Mouse (Mus musculus) hindbrain, embryonic 16.5 days (tissue): ENCODE measurements at regions not wholly inside any gene's neighbourhood (a gene's known extent, or its start where the extent isn't known, plus 50 kb on each side); places are given as distances from the start of the nearest gene placed in this dataset.

Source experiments
- ATAC-seq: fragments of 200-750 bp; cut with Nextera tagmentation; 2 replicates; pipeline ENCODE4 v1.8.0; 2017; ENCODE audit warnings: moderate TSS enrichment, moderate library complexity
- H3K27ac ChIP-seq: fragments of 300-500 bp; sonication (generic); 2 replicates; pipeline ENCODE4 v1.5.1; 2014; ENCODE audit warnings: low read depth, mild to moderate bottlenecking, control low read depth, low read length, moderate library complexity
- H3K27me3 ChIP-seq: fragments of 300-500 bp; sonication (generic); replicated peaks from 2 replicates; pipeline ENCODE4 v1.6.1; 2014; ENCODE audit warnings: low read length; ENCODE audit not compliant: control insufficient read depth, insufficient read depth
- H3K36me3 ChIP-seq: fragments of 300-500 bp; sonication (generic); 2 replicates; pipeline ENCODE4 v1.6.1; 2014; ENCODE audit warnings: mild to moderate bottlenecking, low read length, moderate library complexity, mixed read lengths; ENCODE audit not compliant: control insufficient read depth, insufficient read depth
- H3K4me1 ChIP-seq: fragments of 300-500 bp; sonication (generic); 2 replicates; pipeline ENCODE4 v1.6.1; 2014; ENCODE audit warnings: low read depth, low read length; ENCODE audit not compliant: control insufficient read depth, insufficient read depth
- H3K4me2 ChIP-seq: fragments of 300-500 bp; sonication (generic); 2 replicates; pipeline ENCODE4 v1.6.1; 2014; ENCODE audit warnings: mild to moderate bottlenecking, low read length, control low read depth, moderate library complexity
- H3K4me3 ChIP-seq: fragments of 300-500 bp; sonication (generic); 2 replicates; pipeline ENCODE4 v1.5.1; 2014; ENCODE audit warnings: mild to moderate bottlenecking, low read length, control low read depth, moderate library complexity
- H3K9ac ChIP-seq: fragments of 300-500 bp; sonication (generic); 2 replicates; pipeline ENCODE4 v1.6.1; 2014; ENCODE audit warnings: low read depth, mild to moderate bottlenecking, control low read depth, low read length, moderate library complexity
- H3K9me3 ChIP-seq: fragments of 300-500 bp; sonication (generic); 2 replicates; pipeline ENCODE4 v1.6.1; 2014; ENCODE audit warnings: mild to moderate bottlenecking, low read length, moderate library complexity; ENCODE audit not compliant: control insufficient read depth
- WGBS: fragments of 180-500 bp; shearing (Covaris S2); extraction: QIAGEN DNeasy Blood & Tissue Kit; methylation state at CpG from one replicate; pipeline ENCODE4 v1.1.7; 2014; 5-methylcytosine and 5-hydroxymethylcytosine counted together

DNA sequence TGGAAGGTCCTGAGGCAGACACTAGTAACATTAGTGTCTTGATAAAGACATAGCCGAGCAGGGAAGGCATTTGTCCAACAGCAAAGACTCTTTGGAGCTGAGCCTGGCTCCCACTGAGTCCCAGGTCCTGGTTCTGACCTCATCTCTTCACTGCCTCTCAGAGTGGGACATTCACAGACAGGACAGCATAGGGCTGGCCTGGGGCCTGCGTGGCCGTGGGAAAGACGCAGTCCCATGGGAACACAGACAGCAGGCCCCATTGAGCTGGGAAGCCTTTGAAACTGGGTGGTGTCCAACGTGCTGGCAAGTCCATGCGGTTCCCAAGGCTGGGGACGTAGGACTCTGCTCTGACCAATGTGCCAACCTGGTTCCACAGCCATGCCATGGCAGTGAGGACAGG lies 97.5 kb upstream of the 1700021F07Rik start:
- ATAC-seq, result peak; percentile 59; the same call in 1 of the 2 replicates
- Histone ChIP-seq H3K4me3 (no peak overlapping the region), H3K27ac (no peak overlapping the region), H3K27me3 (no peaks in the 10 kb centered on the region), H3K4me2 (no peak overlapping the region), H3K36me3 (no peaks in the 10 kb centered on the region), H3K4me1 (no peaks in the 10 kb centered on the region; the same call in 1 of the 2 replicates), H3K9me3 (no peaks in the 10 kb centered on the region), H3K9ac (no peak overlapping the region)
- WGBS, result 71% methylated on average over 7 of the region's 7 CpGs

DNA sequence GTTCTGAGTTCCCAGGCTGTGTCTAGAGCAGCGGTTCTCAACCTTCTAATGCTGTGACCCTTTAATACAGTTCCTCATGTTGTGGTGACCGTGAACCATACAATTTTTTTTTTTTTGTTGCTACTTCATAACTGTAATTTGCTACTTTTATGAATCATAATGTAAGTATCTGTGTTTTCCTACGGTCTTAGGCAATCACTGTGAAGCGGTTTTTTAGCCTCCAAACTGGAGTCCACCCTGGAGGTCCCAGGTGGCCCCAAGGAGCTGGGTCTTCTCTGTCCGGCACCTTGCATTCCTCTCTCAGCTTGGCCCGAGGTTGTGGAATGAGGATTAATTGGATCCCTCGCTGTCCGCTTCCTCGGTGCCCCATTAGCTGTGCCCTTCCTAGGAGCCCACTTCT lies 96.6 kb upstream of the 1700021F07Rik start:
- Histone ChIP-seq H3K4me3 (no peak overlapping the region), H3K4me1 (no peaks in the 10 kb centered on the region), H3K9ac (no peak overlapping the region), H3K4me2 (no peak overlapping the region), H3K36me3 (no peaks in the 10 kb centered on the region), H3K9me3 (no peaks in the 10 kb centered on the region), H3K27ac (no peak overlapping the region), H3K27me3 (no peaks in the 10 kb centered on the region)
- 76% methylated on average over 9 of the region's 9 CpGs for WGBS
- no peak for ATAC-seq

DNA sequence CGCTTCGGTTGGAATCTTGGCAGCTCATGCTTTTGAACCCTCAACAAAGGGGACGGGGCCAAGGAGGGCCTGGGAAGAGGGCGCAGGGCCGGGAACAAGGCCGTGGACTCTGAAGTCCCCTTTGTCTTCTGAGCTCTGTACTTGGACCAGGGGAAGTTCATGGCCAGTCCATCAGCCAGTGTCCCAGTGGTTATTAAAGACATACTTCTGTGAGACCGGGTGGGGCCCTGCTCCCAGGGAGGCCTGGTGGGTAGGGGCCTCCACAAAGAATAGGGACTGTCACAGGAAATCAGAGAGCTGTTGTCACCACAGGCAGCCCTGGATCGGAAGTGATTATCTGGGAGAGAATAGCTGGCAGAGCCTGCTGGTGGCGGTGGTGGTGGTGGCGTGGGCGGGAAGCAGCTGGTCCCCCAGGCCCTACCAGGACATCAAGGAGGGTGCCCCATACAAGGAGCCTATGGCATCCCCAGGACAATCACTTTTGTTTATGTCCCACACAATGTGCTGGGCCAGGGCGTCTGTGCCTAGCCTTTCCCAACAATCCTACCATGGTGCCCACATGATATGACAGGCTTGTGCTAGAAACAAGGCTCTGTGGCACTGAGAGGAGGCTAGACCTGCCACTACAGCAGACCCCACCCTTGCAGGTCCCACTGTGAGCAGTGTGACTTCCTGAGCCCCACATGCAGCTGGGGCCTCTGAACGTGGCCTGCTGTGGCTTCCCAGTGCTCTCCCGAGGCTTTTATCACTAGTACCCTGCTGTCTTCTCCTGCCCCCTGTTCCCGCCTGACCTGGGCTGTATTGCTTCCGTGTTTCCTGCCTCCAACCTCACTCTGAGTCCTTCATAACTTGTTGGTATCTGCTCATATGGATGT lies 96.0 kb upstream of the 1700021F07Rik start:
- 51% methylated on average over 16 of the region's 16 CpGs for WGBS
- Histone ChIP-seq H3K4me1 (no peaks in the 10 kb centered on the region), H3K9ac (no peak overlapping the region), H3K27ac (no peak overlapping the region), H3K36me3 (no peaks in the 10 kb centered on the region), H3K9me3 (no peaks in the 10 kb centered on the region), H3K4me3 (no peak overlapping the region), H3K27me3 (no peaks in the 10 kb centered on the region), H3K4me2 (no peak overlapping the region)
- peak; percentile 85 for ATAC-seq

DNA sequence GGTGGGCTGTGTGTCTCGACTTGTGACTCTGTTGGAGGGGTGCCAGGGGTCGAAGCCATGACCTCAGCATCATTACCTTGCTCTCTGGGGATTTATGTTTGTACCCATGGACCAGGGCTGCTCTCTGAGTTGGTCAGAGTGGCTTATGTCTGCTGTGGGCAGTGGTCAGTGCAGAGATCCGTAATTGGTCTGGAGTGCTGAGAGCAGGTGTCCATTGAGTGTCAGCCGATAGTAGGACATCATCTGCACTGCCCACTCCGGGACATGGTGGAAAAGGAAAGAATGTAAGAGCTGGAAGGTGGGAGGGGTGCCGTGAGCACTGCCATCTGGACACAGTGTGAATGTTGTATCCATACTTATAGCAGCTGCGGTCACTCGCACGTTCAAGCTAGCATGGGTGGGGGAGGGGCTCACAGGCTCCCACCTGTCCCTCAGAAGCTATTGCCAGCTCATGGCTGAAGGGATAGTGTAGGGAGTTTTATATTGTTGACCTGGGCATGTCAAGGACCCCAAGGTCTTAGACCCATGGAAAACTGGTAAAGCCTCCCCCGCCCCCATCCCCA lies 94.4 kb upstream of the 1700021F07Rik start:
- no peak overlapping the region for H3K9ac ChIP-seq
- H3K4me3 ChIP-seq, result no peak overlapping the region
- H3K36me3 ChIP-seq, result no peaks in the 10 kb centered on the region
- 70% methylated on average over 10 of the region's 10 CpGs for WGBS
- no peaks in the 10 kb centered on the region for H3K9me3 ChIP-seq
- no peaks in the 10 kb centered on the region for H3K4me1 ChIP-seq
- no peak overlapping the region for H3K27ac ChIP-seq
- H3K4me2 ChIP-seq, result no peak overlapping the region
- no peaks in the 10 kb centered on the region for H3K27me3 ChIP-seq
- 0 out of 2 replicates have a peak, but pooled peaks have one; percentile 16 for ATAC-seq

DNA sequence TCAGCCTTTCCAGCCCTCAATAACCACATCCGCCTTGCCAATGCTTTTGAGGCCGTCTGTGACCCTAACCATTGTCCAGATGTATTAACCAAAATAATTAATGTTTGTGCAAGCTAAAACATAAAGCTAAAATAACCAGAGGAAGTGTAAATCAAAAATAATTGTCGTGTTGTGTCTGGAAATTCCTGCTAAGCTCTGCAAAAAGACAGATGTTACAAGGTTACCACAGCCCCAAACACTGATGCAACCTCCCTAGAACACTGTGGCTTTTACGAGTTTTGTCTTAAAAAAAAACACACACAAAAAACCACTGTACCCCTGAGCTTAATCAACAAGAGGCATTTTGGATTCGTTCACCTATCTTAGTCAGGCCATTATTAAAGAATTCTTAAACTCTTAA lies 90.5 kb upstream of the 1700021F07Rik start:
- H3K9ac ChIP-seq, result no peak overlapping the region
- H3K27ac ChIP-seq, result no peak overlapping the region
- peaks cover 3% of the 10 kb centered on the region; the same call in 1 of the 2 replicates for H3K4me1 ChIP-seq
- no peak overlapping the region for H3K4me3 ChIP-seq
- H3K9me3 ChIP-seq, result no peaks in the 10 kb centered on the region
- H3K36me3 ChIP-seq, result no peaks in the 10 kb centered on the region
- no peak overlapping the region for H3K4me2 ChIP-seq
- WGBS, result 71% methylated on average over 5 of the region's 5 CpGs
- ATAC-seq, result no peak
- no peaks in the 10 kb centered on the region for H3K27me3 ChIP-seq

DNA sequence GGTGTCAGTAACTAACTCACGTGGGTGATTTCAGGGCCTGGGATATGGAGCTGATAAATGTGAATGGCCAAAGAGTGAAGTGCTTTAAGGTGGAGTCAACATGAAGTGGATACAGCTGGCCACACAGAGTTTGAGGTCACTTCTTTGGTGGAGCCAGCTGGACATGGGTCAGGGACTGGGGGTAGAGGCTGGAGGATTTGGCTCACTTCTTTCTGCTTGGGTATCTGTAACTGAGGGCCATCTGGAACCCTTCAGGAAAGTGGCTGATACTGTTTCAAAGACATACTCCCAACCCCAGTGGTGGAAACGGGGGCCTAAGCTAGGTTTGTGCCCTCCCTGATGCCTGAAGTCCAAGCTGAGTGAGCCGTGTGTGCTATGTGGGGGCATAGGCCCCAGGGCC lies 90.1 kb upstream of the 1700021F07Rik start:
- Histone ChIP-seq H3K4me2 (no peak overlapping the region), H3K4me1 (peaks cover 3% of the 10 kb centered on the region; the same call in 1 of the 2 replicates), H3K9me3 (no peaks in the 10 kb centered on the region), H3K4me3 (no peak overlapping the region), H3K36me3 (no peaks in the 10 kb centered on the region), H3K27me3 (no peaks in the 10 kb centered on the region), H3K9ac (no peak overlapping the region), H3K27ac (no peak overlapping the region)
- no peak for ATAC-seq
- WGBS, result 82% methylated on average over 3 of the region's 3 CpGs

DNA sequence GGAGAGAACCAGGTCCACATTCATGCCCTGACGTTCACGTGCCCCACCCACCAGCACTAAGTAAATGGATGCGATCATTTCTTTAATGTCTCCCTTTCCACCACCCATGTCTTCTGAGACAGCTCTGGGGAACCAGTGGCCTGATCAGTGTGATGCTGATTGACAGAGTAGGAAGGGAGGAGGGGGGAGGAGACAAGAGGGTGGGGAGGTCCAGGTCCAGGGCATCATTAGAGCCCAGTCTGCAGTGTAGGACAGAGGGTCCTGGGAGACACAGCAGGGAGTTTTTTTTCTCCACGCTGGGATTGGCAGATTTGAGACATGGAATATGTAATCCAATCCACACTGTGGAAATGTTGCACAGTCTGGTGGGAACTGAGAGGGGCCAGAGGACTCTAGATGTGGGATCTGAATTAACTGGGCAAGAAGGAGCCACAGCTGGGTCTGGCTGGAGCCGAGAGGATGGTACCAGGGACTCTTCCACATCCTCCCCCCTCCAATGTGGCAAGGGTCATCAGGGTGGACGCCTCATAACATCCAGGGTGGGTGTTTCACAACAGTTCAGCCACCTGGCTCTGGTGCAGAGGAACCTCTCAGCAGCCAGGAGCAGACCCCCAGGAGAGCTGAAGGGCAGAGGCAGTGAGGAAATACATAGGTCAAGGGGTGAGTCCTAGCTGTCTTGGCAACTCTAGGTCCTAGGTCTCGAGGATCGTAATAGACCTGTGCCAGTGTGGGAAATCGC lies 89.3 kb upstream of the 1700021F07Rik start:
- peaks cover 3% of the 10 kb centered on the region; the same call in 1 of the 2 replicates for H3K4me1 ChIP-seq
- H3K27me3 ChIP-seq, result no peaks in the 10 kb centered on the region
- no peak overlapping the region for H3K4me3 ChIP-seq
- no peak overlapping the region for H3K9ac ChIP-seq
- 83% methylated on average over 9 of the region's 9 CpGs for WGBS
- H3K36me3 ChIP-seq, result no peaks in the 10 kb centered on the region
- H3K9me3 ChIP-seq, result no peaks in the 10 kb centered on the region
- H3K27ac ChIP-seq, result no peak overlapping the region
- ATAC-seq, result no peak
- no peak overlapping the region for H3K4me2 ChIP-seq

DNA sequence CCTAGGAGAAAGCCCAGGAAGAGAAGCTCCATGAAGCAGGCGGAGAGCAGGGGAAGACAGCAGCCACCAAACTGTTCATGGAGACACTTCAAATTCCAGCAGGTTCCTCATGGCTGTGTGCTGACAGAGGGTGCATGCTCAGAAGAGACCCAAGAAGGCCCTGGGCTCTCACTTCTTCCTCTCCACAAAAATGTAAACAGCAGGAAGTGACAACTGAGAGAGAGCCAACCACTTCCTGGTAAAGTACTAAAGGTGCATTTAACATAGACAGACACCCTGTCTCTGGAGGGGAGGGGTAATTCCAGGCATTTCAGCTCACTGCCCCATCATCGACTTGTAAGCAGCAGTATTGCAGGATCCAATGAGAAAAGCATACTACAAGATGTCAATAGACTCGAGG lies 85.8 kb upstream of the 1700021F07Rik start:
- 85% methylated on average over 3 of the region's 3 CpGs for WGBS
- H3K27ac ChIP-seq, result no peak overlapping the region
- no peaks in the 10 kb centered on the region for H3K27me3 ChIP-seq
- peaks cover 4% of the 10 kb centered on the region for H3K4me1 ChIP-seq
- no peaks in the 10 kb centered on the region for H3K36me3 ChIP-seq
- no peak overlapping the region for H3K9ac ChIP-seq
- H3K4me2 ChIP-seq, result no peak overlapping the region
- no peaks in the 10 kb centered on the region for H3K9me3 ChIP-seq
- H3K4me3 ChIP-seq, result no peak overlapping the region
- ATAC-seq, result no peak

DNA sequence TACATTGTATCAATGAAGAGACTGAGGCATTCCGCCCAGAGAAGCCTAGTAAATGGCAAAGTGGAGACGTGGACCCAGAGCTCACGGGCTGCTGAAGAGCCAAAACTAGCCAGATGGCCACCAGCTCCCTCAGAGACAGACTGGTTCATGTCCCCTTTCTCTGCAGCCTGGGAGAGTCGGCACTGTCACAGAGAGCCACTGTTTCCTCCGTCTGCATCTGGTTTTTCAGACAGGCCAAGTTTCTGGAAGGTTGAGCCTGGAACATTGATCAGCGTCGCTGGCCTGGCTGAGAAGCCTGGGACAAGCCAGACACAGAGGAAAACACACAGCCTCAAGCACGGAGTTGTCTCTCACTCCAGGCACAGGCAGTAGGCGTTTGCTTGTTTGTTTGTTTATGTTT lies 83.4 kb upstream of the 1700021F07Rik start:
- Histone ChIP-seq H3K27ac (no peak overlapping the region), H3K27me3 (no peaks in the 10 kb centered on the region), H3K4me3 (no peak overlapping the region), H3K4me2 (no peak overlapping the region), H3K9ac (no peak overlapping the region), H3K36me3 (no peaks in the 10 kb centered on the region), H3K4me1 (peaks cover 10% of the 10 kb centered on the region), H3K9me3 (no peaks in the 10 kb centered on the region)
- WGBS, result 67% methylated on average over 9 of the region's 9 CpGs
- ATAC-seq, result peak; percentile 48
